Mouse (Mus musculus) neural tube, embryonic 14.5 days (tissue): ENCODE measurements around the gene Acly. TPM values are rescaled to one million over a fixed set of nuclear protein-coding genes. Genes with fewer than 3 reads are reported as not detected.

ENCODE experiments used
- ATAC-seq: fragments of 200-750 bp; cut with Nextera tagmentation; 2 replicates; pipeline ENCODE4 v1.8.0; 2017; ENCODE audit warnings: low read depth, mild to moderate bottlenecking, moderate TSS enrichment, moderate library complexity
- H3K27ac ChIP-seq: fragments of 300-500 bp; sonication (generic); 2 replicates; pipeline ENCODE4 v1.5.1; 2014; ENCODE audit warnings: low read depth, mild to moderate bottlenecking, control low read depth, low read length, moderate library complexity, mixed read lengths
- H3K27me3 ChIP-seq: fragments of 300-500 bp; sonication (generic); 2 replicates; pipeline ENCODE4 v1.6.1; 2014; ENCODE audit warnings: low read length; ENCODE audit not compliant: control insufficient read depth, insufficient read depth
- H3K36me3 ChIP-seq: fragments of 300-500 bp; sonication (generic); 2 replicates; pipeline ENCODE4 v1.6.1; 2014; ENCODE audit warnings: low read length, mixed read lengths; ENCODE audit not compliant: control insufficient read depth, insufficient read depth
- H3K4me1 ChIP-seq: fragments of 300-500 bp; sonication (generic); 2 replicates; pipeline ENCODE4 v1.6.1; 2014; ENCODE audit warnings: low read length; ENCODE audit not compliant: control insufficient read depth, insufficient read depth
- H3K4me2 ChIP-seq: fragments of 300-500 bp; sonication (generic); 2 replicates; pipeline ENCODE4 v1.6.1; 2014; ENCODE audit warnings: mild to moderate bottlenecking, low read depth, low read length, control low read depth
- H3K4me3 ChIP-seq: fragments of 300-500 bp; sonication (generic); 2 replicates; pipeline ENCODE4 v1.5.1; 2014; ENCODE audit warnings: low read depth, low read length, control low read depth, mixed read lengths
- H3K9ac ChIP-seq: fragments of 300-500 bp; sonication (generic); replicated peaks from 2 replicates; pipeline ENCODE4 v1.6.1; 2014; ENCODE audit warnings: low read depth, mild to moderate bottlenecking, control low read depth, low read length, mixed read lengths
- H3K9me3 ChIP-seq: fragments of 300-500 bp; sonication (generic); 2 replicates; pipeline ENCODE4 v1.6.1; 2016; ENCODE audit warnings: low read length; ENCODE audit not compliant: control insufficient read depth
- WGBS: fragments of 180-500 bp; shearing (Covaris S2); extraction: QIAGEN DNeasy Blood & Tissue Kit; methylation state at CpG from one replicate; pipeline ENCODE4 v1.1.7; 2014; 5-methylcytosine and 5-hydroxymethylcytosine counted together
- polyA plus RNA-seq: library from polyadenylated mRNA; unstranded; fragments of >200 nt; fragmentation: Nextera tagmentation; extraction: Ambion mirVana; gene quantifications from 2 replicates; pipeline ENCODE4 v1.2.1, GENCODE M21; 2014

Gene Acly
- polyA plus RNA-seq, 1 experiment from 2014 or later = 191 TPM

DNA sequence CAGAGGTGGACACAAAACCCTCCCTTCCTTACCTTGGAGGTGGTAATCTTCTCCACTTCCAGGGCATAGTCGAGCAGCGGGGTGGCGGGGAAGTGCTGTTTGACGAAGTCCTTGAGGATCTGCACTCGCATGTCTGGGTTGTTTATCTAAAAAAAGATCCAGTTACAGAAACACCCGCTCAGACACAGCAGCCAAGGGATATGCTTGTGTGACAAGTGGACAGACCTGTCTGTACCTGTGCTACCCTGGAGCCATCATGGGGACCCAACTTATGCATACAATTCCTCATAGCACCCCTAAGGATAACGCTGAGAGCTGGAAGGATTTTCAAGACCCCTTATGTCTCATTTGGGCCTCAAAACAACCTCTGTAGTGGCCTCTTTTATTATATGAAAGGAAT, 48.6 kb downstream of the Acly start:
- Histone ChIP-seq H3K4me2 (no peak overlapping the region), H3K4me3 (no peak overlapping the region), H3K4me1 (no peaks in the 10 kb centered on the region), H3K27me3 (no peaks in the 10 kb centered on the region), H3K9ac (no peak overlapping the region), H3K36me3 (peaks cover 59% of the 10 kb centered on the region), H3K27ac (no peak overlapping the region), H3K9me3 (no peaks in the 10 kb centered on the region)
- ATAC-seq = no peak
- WGBS = 94% methylated on average over 7 of the region's 7 CpGs

DNA sequence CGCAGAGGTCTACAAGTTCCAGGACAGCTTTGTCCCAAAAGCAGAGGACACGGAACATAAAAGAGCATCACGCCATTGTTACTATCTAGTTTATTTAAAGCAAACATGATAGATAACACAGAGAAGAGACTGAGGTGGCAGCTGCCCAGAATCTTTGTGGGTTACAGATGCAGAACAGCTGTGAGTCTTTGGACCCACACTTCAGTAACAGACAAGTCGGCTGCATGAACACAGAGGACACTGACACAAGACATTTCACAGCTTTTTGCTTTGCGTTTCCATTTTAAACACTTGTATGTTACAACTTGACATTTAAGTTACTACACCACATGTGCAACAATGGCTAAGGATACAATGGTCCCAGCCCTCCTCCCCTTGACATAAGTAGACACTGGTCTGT, 51.5 kb downstream of the Acly start:
- no peak overlapping the region for H3K27ac ChIP-seq
- H3K4me1 ChIP-seq = no peaks in the 10 kb centered on the region
- no peaks in the 10 kb centered on the region for H3K27me3 ChIP-seq
- no peak overlapping the region for H3K4me2 ChIP-seq
- 93% methylated on average over 5 of the region's 5 CpGs for WGBS
- peaks cover 36% of the 10 kb centered on the region for H3K36me3 ChIP-seq
- no peak overlapping the region for H3K9ac ChIP-seq
- no peaks in the 10 kb centered on the region for H3K9me3 ChIP-seq
- no peak overlapping the region for H3K4me3 ChIP-seq
- no peak for ATAC-seq

DNA sequence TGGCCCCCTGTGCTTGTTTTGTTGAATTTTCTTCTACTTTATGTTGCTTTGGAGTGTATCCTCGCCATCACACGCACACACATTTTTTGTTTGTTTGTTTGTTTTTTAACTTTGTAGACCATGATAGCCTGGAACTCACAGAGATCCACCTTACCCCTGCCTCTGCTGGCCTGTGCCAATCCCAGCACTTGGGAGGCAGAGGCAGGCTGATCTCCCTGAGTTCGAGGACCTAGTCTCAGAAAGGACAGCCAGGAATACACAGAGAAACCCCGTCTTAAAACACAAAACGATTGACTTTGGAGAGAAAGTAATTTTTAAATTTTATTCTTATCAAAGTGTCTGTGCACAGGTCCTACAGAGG, 54.9 kb downstream of the Acly start:
- no peak overlapping the region for H3K9ac ChIP-seq
- H3K4me3 ChIP-seq = peak overlapping the region; percentile 77
- H3K4me1 ChIP-seq = peaks cover 17% of the 10 kb centered on the region
- WGBS = 30% methylated on average over 5 of the region's 5 CpGs
- H3K27me3 ChIP-seq = no peaks in the 10 kb centered on the region
- no peak overlapping the region for H3K27ac ChIP-seq
- H3K36me3 ChIP-seq = peaks cover 12% of the 10 kb centered on the region
- H3K4me2 ChIP-seq = no peak overlapping the region
- no peaks in the 10 kb centered on the region for H3K9me3 ChIP-seq
- peak; percentile 29; the same call in 1 of the 2 replicates for ATAC-seq

DNA sequence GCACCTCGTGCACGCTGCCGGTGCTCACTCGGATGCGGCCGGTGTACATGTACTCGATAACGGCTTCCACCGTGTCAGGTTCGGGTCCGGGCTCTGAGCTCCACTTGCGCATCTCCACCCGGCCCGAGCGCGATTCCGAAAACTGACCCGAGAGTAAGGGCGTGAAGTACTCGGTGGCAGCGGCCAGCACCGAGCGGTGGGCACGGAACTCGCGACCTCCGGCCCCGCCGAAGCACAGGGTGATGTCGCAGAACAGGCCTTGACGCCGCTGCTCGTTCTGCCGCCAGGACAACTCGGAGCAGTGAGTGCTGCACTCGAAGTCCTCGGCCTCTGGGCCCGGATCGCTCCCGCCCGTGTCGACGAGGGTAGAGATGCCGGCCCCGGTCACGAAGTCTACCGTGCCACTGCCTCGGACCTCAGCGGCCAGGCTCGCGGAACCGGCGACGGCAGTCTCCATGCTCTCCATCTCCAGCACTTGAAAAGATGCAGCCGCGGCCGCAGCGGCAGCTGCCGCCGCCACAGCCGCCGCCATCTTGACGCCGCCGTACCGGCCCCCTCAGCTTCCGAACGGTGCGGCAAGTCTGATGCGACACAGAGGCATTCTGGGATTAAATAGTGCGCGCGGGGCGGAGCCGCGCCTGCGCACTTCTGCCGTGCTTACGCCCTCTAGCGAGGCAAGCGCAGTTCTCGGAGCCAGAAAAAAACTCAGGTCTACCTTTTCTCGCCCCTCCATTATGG, 55.4 kb downstream of the Acly start, which contains the start of gene Klhl11:
Gene Klhl11 (minus strand): TSS at position 545 of the 738 bp plus-strand sequence.
- H3K27ac ChIP-seq = peak within 1 kb of the TSS; percentile 85
- peaks cover 17% of the 10 kb centered on the region for H3K4me1 ChIP-seq
- peaks cover 10% of the 10 kb centered on the region; the same call in 1 of the 2 replicates for H3K36me3 ChIP-seq
- no peaks in the 10 kb centered on the region for H3K27me3 ChIP-seq
- WGBS = under 1% methylated on average over 80 of the region's 83 CpGs
- peak within 1 kb of the TSS; percentile 91 for H3K9ac ChIP-seq
- H3K4me2 ChIP-seq = peak within 1 kb of the TSS; percentile 72
- ATAC-seq = peak; percentile 91
- H3K4me3 ChIP-seq = peak within 1 kb of the TSS; percentile 77
- no peaks in the 10 kb centered on the region for H3K9me3 ChIP-seq

DNA sequence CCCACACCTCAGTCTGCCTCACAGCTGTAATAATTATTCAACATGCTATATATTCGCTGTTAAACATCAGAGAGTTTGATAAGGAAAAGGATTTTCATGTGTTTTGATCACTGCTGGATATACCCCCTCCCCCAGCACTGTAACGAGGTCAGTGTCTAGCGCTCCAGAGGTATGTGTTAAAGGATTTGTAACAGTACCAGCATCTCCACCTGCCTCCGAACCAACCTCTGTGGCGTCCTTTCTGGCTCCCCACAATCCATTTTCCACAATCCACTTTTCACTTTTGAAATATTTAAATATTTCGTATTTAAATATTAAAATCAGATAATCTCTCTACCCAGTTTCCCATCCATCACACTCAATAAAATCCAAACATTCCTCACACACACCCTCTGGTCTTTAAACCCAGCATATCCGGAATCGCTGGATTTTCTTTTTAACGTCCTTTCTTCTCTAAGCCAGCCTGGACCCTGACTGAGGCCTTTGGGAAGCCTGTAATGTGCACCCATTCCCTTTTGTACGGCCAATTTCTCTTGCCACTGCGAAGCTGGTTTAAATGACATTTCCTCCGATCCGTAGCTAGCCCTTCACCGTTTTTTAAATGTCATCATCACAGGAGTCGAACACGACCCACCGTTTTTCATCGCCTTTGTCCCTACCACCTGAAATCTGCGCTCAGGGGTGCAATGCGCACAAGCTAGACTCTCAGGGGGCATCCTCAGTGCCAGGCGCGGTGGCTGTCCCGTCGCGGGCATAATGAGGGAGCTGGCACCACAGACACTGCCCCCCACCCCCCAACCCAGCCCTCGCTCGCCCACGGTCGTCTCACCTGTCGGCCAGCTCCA, 56.2 kb downstream of the Acly start:
- WGBS = 4% methylated on average over 30 of the region's 30 CpGs

DNA sequence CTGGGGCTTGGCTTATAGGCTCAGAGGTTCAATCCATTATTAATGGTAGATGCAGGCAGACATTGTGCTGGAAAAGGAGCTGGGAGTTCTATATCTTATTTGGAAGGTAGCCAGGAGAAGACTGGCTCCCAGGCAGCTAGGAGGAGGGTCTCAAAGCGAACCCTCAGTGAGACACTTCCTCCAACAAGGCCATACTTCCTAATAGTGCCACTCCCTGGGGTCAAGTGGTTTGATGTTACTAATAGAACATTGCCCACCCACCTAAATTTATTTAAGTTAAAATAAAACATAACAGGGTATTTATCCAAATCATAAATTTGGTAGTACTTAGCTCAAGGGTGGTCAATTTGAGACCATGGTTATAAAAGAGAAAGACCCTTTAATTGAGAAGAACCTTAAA, 62.0 kb downstream of the Acly start:
- WGBS = 85% methylated on average over 1 of the region's 1 CpGs
- Histone ChIP-seq H3K9me3 (no peaks in the 10 kb centered on the region), H3K27me3 (no peaks in the 10 kb centered on the region), H3K4me3 (no peak overlapping the region), H3K9ac (no peak overlapping the region), H3K27ac (no peak overlapping the region), H3K4me2 (no peak overlapping the region), H3K36me3 (peaks cover 18% of the 10 kb centered on the region), H3K4me1 (peaks cover 14% of the 10 kb centered on the region)
- ATAC-seq = no peak

More for the DNA sequence above, 56.2 kb downstream of the Acly start:
- H3K4me2 ChIP-seq = peak overlapping the region; percentile 72
- peak; percentile 38 for ATAC-seq
- peak overlapping the region; percentile 77 for H3K4me3 ChIP-seq
- H3K9me3 ChIP-seq = no peaks in the 10 kb centered on the region
- peak overlapping the region; percentile 91 for H3K9ac ChIP-seq
- no peaks in the 10 kb centered on the region for H3K27me3 ChIP-seq
- H3K27ac ChIP-seq = peak overlapping the region; percentile 85
- H3K36me3 ChIP-seq = 0 out of 2 replicates have a peak, but pooled peaks cover 3% of the 10 kb centered on the region
- peaks cover 17% of the 10 kb centered on the region for H3K4me1 ChIP-seq

DNA sequence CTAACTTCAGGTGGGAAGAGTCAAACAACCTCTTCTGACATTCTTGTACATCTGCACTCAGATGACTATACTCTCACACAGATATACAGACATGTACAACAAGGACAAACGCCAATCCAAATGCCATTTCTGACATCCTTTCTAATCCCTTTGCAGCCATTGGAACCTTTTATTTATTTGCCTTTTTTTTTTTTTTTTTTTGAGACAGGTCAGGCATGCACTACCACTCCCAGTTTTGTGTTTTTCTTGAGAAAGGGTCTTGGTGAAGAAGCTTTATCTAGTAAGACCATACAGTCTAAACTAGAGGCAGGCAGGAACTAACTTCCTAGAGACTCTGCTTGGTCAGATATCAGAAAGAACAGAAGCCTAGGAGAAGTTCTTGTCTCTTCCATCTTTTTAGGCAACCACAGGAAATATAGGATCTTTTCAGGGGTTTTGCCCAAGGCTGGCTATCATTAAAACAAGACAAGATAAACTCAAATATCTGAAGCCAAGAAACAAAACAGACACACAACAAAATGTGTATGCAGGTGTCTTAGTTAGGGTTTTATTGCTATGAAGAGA, 62.5 kb downstream of the Acly start:
- Histone ChIP-seq H3K36me3 (peaks cover 18% of the 10 kb centered on the region), H3K4me1 (peaks cover 9% of the 10 kb centered on the region), H3K4me3 (no peak overlapping the region), H3K27me3 (no peaks in the 10 kb centered on the region), H3K9me3 (no peaks in the 10 kb centered on the region), H3K4me2 (no peak overlapping the region), H3K9ac (no peak overlapping the region), H3K27ac (no peak overlapping the region)
- WGBS = 97% methylated on average over 1 of the region's 1 CpGs
- no peak for ATAC-seq

DNA sequence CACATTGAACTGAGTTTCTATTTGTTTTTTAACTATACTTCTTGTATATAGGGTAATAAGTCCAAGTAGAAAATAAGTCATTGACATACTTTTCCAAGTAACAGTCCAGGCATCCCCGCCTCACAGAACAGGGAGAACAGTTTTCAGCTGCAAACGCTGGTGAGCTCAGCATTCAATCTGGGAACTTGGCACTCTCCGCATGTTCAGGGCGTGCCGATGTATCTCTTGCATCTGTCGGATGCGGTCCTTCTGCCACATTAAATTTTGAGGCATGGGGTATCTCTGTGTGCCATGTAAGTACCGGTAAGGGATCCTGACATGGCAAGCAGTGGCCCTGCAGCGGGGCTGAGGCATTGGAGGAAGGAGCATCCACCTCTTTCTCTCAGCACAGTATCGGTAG, 65.1 kb downstream of the Acly start:
- 95% methylated on average over 10 of the region's 10 CpGs for WGBS
- no peaks in the 10 kb centered on the region for H3K27me3 ChIP-seq
- no peak overlapping the region for H3K27ac ChIP-seq
- peaks cover 18% of the 10 kb centered on the region for H3K36me3 ChIP-seq
- no peaks in the 10 kb centered on the region for H3K9me3 ChIP-seq
- H3K4me1 ChIP-seq = no peaks in the 10 kb centered on the region
- ATAC-seq = no peak
- no peak overlapping the region for H3K4me3 ChIP-seq
- no peak overlapping the region for H3K4me2 ChIP-seq
- H3K9ac ChIP-seq = no peak overlapping the region

DNA sequence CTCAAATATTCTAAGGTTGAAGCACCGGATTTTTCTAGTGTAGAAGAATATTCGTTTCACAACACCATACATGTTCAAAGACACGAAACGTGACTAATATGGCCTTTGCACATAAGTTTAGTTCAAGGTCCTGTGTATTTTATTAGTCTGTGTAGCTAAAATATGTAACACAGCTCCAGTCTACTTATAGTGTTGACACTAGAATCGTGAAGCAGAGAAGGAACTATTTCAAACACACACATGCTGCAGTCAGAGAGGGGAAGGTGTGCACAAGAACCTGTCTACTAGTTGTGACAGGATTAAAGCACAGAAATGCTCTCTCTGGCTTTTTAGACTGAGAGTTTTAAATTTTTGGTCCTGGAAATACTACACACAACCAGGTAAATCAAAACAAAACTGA, 70.1 kb downstream of the Acly start:
- no peak overlapping the region for H3K9ac ChIP-seq
- ATAC-seq = no peak
- H3K4me3 ChIP-seq = no peak overlapping the region
- no peaks in the 10 kb centered on the region for H3K27me3 ChIP-seq
- 96% methylated on average over 5 of the region's 5 CpGs for WGBS
- H3K36me3 ChIP-seq = peaks cover 7% of the 10 kb centered on the region; the same call in 1 of the 2 replicates
- no peak overlapping the region for H3K27ac ChIP-seq
- no peak overlapping the region for H3K4me2 ChIP-seq
- H3K4me1 ChIP-seq = no peaks in the 10 kb centered on the region
- H3K9me3 ChIP-seq = no peaks in the 10 kb centered on the region
